Mouse (Mus musculus) hindbrain, embryonic 11.5 days (tissue): ENCODE measurements around the gene Tbx19. TPM values are rescaled to one million over a fixed set of nuclear protein-coding genes. Genes with fewer than 3 reads are reported as not detected.
A peak's percentile ranks its signal among the peaks of the same experiment; 100 is the strongest.

ENCODE experiments used
- ATAC-seq: fragments of 200-750 bp; cut with Nextera tagmentation; 2 replicates; pipeline ENCODE4 v1.8.0; 2017; ENCODE audit warnings: mild to moderate bottlenecking, moderate TSS enrichment, moderate library complexity; ENCODE audit not compliant: low FRiP score
- DNase-seq: peaks from one replicate; pipeline ENCODE4 v3.0.0-alpha.2; 2015; ENCODE audit warnings: low spot score
- H3K27ac ChIP-seq: fragments of 300-500 bp; sonication (generic); 2 replicates; pipeline ENCODE4 v1.5.1; 2014; ENCODE audit warnings: mild to moderate bottlenecking, low read depth, low read length
- H3K27me3 ChIP-seq: fragments of 300-500 bp; sonication (generic); 2 replicates; pipeline ENCODE4 v1.6.1; 2014; ENCODE audit warnings: mild to moderate bottlenecking, low read length, moderate library complexity, mixed read lengths; ENCODE audit not compliant: control insufficient read depth, insufficient read depth
- H3K36me3 ChIP-seq: fragments of 300-500 bp; sonication (generic); 2 replicates; pipeline ENCODE4 v1.6.1; 2014; ENCODE audit warnings: mild to moderate bottlenecking, low read length, moderate library complexity, mixed read lengths; ENCODE audit not compliant: control insufficient read depth, insufficient read depth
- H3K4me1 ChIP-seq: fragments of 300-500 bp; sonication (generic); replicated peaks from 2 replicates; pipeline ENCODE4 v1.6.1; 2014; ENCODE audit warnings: low read length, mixed read lengths; ENCODE audit not compliant: control insufficient read depth, insufficient read depth
- H3K4me2 ChIP-seq: fragments of 300-500 bp; sonication (generic); replicated peaks from 2 replicates; pipeline ENCODE4 v1.6.1; 2014; ENCODE audit warnings: mild to moderate bottlenecking, low read depth, low read length
- H3K4me3 ChIP-seq: fragments of 300-500 bp; sonication (generic); 2 replicates; pipeline ENCODE4 v1.5.1; 2014; ENCODE audit warnings: low read depth, low read length
- H3K9ac ChIP-seq: fragments of 300-500 bp; sonication (generic); 2 replicates; pipeline ENCODE4 v1.6.1; 2014; ENCODE audit warnings: low read depth, low read length
- H3K9me3 ChIP-seq: fragments of 300-500 bp; sonication (generic); 2 replicates; pipeline ENCODE4 v1.6.1; 2016; ENCODE audit warnings: low read length; ENCODE audit not compliant: control insufficient read depth
- WGBS: fragments of 180-500 bp; shearing (Covaris S2); extraction: QIAGEN DNeasy Blood & Tissue Kit; methylation state at CpG from one replicate; pipeline ENCODE4 v1.1.7; 2014; 5-methylcytosine and 5-hydroxymethylcytosine counted together
- polyA plus RNA-seq: library from polyadenylated mRNA; unstranded; fragments of >200 nt; fragmentation: Nextera tagmentation; extraction: Ambion mirVana; gene quantifications from 2 replicates; pipeline ENCODE4 v1.2.1, GENCODE M21; 2014

Gene Tbx19
- polyA plus RNA-seq, 1 experiment from 2014 or later = not detected

DNA sequence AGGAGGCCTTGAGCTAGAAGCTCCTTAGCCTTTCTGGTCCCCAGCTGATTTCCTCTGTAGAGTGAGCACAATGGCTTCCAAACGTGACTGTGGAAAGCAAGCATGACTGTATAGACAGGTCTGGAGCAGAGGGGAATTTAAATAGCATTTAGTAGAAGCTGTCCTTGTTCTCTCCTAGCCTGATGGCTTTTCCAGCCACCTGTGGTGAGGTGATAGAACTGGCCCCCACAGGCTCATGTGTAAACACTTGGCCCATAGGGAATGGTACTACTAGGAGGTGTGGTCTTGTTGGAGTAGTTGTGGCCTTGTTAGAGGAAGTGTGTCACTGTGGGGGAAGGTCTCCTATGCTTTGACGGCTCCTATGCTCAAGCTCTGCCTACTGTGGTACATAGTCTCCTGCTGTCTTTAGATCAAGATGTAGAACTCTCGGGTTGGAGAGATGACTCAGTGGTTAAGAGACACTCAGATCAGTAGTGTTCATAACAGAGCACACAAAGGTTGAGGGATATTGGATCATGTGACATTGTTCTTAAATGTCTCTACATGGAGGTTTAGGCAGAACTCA, 34.9 kb upstream of the Tbx19 start:
- Histone ChIP-seq H3K4me1 (0 out of 2 replicates have a peak, but pooled peaks cover 3% of the 10 kb centered on the region), H3K36me3 (no peaks in the 10 kb centered on the region), H3K9ac (no peak overlapping the region), H3K9me3 (no peaks in the 10 kb centered on the region), H3K27ac (no peak overlapping the region), H3K4me3 (no peak overlapping the region), H3K4me2 (no peak overlapping the region), H3K27me3 (no peaks in the 10 kb centered on the region; the same call in 1 of the 2 replicates)
- DNase-seq (no peak), ATAC-seq (no peak)
- 64% methylated on average over 3 of the region's 3 CpGs for WGBS

DNA sequence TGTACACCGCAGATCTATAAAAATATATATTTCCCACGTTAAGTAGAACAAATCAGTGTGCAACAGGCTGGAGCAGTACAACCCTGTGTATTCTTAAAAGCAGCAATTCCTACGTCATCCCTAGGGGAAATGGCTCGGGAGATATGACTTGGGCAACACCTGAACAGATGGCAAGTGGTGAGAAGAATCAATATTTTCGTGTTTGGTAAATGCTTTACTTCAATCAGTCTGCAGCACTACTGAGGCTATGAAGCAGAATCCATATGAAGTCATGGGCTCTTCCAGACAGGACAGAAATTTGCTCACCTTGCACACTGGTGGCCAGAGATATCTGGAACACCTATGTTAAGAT, 34.1 kb upstream of the Tbx19 start:
- 0 out of 2 replicates have a peak, but pooled peaks have one; percentile 17 for ATAC-seq
- WGBS = 13% methylated on average over 5 of the region's 5 CpGs
- H3K36me3 ChIP-seq = no peaks in the 10 kb centered on the region
- H3K9me3 ChIP-seq = no peaks in the 10 kb centered on the region
- H3K27ac ChIP-seq = no peak overlapping the region
- no peak for DNase-seq
- H3K9ac ChIP-seq = peak overlapping the region; percentile 60
- H3K4me3 ChIP-seq = peak overlapping the region; percentile 57
- 0 out of 2 replicates have a peak, but pooled peaks cover 3% of the 10 kb centered on the region for H3K4me1 ChIP-seq
- H3K27me3 ChIP-seq = no peaks in the 10 kb centered on the region; the same call in 1 of the 2 replicates
- H3K4me2 ChIP-seq = peak overlapping the region; percentile 85

DNA sequence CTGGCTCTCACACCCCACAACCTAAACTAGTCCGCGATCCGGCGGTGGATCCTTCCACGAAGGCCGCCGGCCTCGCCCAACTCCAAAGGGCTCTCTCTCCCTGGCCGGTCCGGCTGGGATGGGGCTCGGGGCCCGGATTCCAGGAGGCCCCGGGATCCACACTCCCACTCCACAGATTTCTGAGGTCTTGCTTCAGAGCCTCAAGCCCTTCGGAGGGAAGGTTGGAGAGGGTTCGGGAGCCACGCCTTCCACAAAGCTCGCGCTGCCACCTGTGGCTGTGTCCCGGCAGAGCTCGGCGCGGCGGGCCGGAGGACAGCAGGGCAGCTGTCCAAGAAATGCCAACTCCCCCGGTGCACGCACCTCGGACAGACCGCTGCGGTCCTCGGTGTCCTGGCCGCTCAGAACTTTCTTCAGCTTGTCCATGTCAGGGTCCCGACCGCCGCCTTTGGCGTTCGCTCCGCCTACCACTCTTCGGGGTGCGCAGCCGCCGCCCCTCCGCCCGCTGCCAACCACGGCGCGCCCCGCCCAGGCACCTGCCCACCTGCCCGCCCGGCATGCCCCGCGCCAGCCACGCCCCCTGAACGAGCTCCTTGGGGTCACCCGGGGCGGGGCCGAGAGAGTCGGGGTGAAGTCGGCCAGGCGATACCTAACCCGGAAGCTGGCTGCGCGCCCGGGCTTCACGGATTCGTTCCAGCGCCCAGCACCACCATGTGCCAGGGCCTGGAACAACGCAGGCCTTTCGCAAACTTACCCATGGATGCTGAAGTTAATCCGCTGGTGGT, 33.5 kb upstream of the Tbx19 start, which contains the start of gene Sft2d2:
Sft2d2 (minus strand) TSS at position 559 of the 782 bp plus-strand sequence.
- Histone ChIP-seq H3K27ac (0 out of 2 replicates have a peak within 1 kb of the TSS, but pooled peaks have one; percentile 24), H3K9me3 (no peaks in the 10 kb centered on the region), H3K27me3 (no peaks in the 10 kb centered on the region; the same call in 1 of the 2 replicates), H3K9ac (peak within 1 kb of the TSS; percentile 60), H3K4me3 (peak within 1 kb of the TSS; percentile 57), H3K4me2 (peak within 1 kb of the TSS; percentile 85), H3K4me1 (0 out of 2 replicates have a peak, but pooled peaks cover 3% of the 10 kb centered on the region), H3K36me3 (no peaks in the 10 kb centered on the region)
- peak; percentile 85 for ATAC-seq
- under 1% methylated on average over 59 of the region's 69 CpGs for WGBS
- peak; percentile 75 for DNase-seq

- DNase-seq (no peak), ATAC-seq (no peak)
- Histone ChIP-seq H3K9me3 (no peaks in the 10 kb centered on the region), H3K4me3 (peak overlapping the region; percentile 57), H3K36me3 (no peaks in the 10 kb centered on the region), H3K4me1 (0 out of 2 replicates have a peak, but pooled peaks cover 3% of the 10 kb centered on the region), H3K9ac (no peak overlapping the region; the same call in 1 of the 2 replicates), H3K27ac (0 out of 2 replicates have a peak overlapping the region, but pooled peaks have one; percentile 24), H3K27me3 (no peaks in the 10 kb centered on the region; the same call in 1 of the 2 replicates), H3K4me2 (peak overlapping the region; percentile 85)
- WGBS = 17% methylated on average over 7 of the region's 7 CpGs
Observed at GRCm38 (mm10) chr1:165193426-165193825, 32.9 kb upstream of the Tbx19 start.

- Histone ChIP-seq H3K9me3 (no peaks in the 10 kb centered on the region), H3K27me3 (no peaks in the 10 kb centered on the region; the same call in 1 of the 2 replicates), H3K4me2 (no peak overlapping the region), H3K4me1 (0 out of 2 replicates have a peak, but pooled peaks cover 3% of the 10 kb centered on the region), H3K27ac (no peak overlapping the region), H3K9ac (no peak overlapping the region), H3K36me3 (no peaks in the 10 kb centered on the region), H3K4me3 (no peak overlapping the region)
- WGBS = 80% methylated on average over 10 of the region's 10 CpGs
- DNase-seq = no peak
- no peak for ATAC-seq
Observed at GRCm38 (mm10) chr1:165192714-165193264, 32.2 kb upstream of the Tbx19 start.

DNA sequence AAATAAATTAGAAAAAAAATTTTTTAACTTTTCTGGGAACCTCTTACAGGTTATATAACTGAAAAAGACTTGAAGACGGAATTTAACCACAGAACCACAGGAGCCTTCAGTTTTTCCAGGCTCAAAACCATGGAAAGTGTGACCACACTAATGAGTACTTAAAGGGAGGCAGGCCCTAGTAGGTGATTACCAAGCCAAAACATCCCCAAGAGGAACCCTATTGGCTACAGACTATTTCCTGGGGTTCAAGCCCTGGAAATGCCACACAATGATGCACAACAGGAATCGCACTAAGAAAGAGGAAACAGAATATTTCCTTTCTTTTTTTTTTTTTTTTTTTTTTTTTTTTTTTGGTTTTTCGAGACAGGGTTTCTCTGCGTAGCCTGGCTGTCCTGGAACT, 31.5 kb upstream of the Tbx19 start:
- Histone ChIP-seq H3K27ac (no peak overlapping the region), H3K4me2 (no peak overlapping the region), H3K36me3 (no peaks in the 10 kb centered on the region), H3K4me1 (0 out of 2 replicates have a peak, but pooled peaks cover 3% of the 10 kb centered on the region), H3K9ac (no peak overlapping the region), H3K4me3 (no peak overlapping the region), H3K27me3 (no peaks in the 10 kb centered on the region; the same call in 1 of the 2 replicates), H3K9me3 (no peaks in the 10 kb centered on the region)
- DNase-seq (no peak), ATAC-seq (no peak)
- 78% methylated on average over 4 of the region's 4 CpGs for WGBS

GRCm38 (mm10) chr1:165191611-165192010, 31.0 kb upstream of the Tbx19 start:
- DNase-seq = no peak

DNA sequence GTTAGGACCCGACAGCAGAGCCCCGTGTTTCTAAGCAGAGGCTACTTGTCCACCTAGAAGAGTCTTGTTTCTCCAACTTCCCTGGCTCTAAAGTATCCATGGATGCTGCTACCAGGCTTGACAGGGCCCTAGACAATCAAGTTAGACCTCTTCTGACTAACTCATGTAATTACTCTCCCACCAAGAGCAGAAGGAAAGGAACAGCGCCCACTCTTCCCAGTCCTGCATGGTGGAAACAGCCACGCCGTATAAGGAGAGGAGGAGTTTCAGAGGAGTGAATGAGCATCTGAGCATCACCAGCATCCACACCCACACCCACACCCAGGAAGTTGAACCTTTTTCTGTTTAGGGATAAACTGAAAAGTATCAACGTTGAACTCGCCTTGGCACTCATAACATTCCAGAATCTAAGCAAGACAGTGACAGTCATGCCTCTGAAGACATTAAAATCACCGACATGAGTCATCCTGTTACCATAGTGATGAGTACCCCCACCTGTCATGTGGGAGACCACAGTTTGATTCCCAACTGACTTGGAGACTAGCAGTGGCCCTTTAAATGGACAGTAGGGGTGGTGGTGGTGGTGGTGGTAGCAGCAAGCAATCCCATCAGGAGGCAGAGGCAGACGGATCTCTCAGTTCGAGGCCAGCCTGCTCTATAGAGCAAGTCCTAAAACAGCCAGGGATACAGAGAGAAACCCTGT, 30.1 kb upstream of the Tbx19 start:
- Histone ChIP-seq H3K36me3 (no peaks in the 10 kb centered on the region), H3K9me3 (no peaks in the 10 kb centered on the region), H3K9ac (no peak overlapping the region), H3K4me3 (no peak overlapping the region), H3K4me2 (no peak overlapping the region), H3K4me1 (0 out of 2 replicates have a peak, but pooled peaks cover 3% of the 10 kb centered on the region), H3K27me3 (no peaks in the 10 kb centered on the region; the same call in 1 of the 2 replicates), H3K27ac (no peak overlapping the region)
- no peak for DNase-seq
- 88% methylated on average over 10 of the region's 10 CpGs for WGBS
- ATAC-seq = no peak

More at GRCm38 (mm10) chr1:165191611-165192010, 31.0 kb upstream of the Tbx19 start:
- H3K9ac ChIP-seq = no peak overlapping the region
- H3K4me2 ChIP-seq = no peak overlapping the region
- no peaks in the 10 kb centered on the region; the same call in 1 of the 2 replicates for H3K27me3 ChIP-seq
- H3K27ac ChIP-seq = no peak overlapping the region
- no peak for ATAC-seq
- no peaks in the 10 kb centered on the region for H3K9me3 ChIP-seq
- no peak overlapping the region for H3K4me3 ChIP-seq
- H3K4me1 ChIP-seq = 0 out of 2 replicates have a peak, but pooled peaks cover 3% of the 10 kb centered on the region
- H3K36me3 ChIP-seq = no peaks in the 10 kb centered on the region
- 73% methylated on average over 13 of the region's 13 CpGs for WGBS
